Mouse (Mus musculus): ENCODE results near the gene Josd1.
"Not testable (repeated sequence)": the region's sequence is repeated elsewhere in the genome, so short reads cannot be mapped to it uniquely, and the experiment has no call there.

The Josd1 gene

DNA sequence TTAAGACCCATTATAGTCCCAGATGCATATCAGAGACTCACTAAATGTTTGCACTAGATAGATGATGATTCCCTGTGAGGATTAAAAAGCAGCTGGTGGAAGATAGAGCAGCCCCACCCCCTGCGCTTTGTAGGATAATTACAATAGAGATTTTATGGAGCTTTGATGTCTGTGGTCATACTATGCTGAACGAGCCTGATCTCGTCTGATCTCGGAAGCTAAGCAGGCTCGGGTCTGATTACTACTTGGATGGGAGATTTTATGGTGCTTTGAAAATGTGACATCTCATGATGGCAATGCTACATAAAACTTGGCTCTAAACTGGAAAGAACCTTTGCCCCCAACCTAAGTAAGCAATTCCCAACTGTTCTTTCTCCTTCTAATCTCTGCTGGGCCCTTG is 4.6 kb upstream of the Josd1 start:
- DNase-seq (ENCODE audit: inconsistent ontology term): no peak

DNA sequence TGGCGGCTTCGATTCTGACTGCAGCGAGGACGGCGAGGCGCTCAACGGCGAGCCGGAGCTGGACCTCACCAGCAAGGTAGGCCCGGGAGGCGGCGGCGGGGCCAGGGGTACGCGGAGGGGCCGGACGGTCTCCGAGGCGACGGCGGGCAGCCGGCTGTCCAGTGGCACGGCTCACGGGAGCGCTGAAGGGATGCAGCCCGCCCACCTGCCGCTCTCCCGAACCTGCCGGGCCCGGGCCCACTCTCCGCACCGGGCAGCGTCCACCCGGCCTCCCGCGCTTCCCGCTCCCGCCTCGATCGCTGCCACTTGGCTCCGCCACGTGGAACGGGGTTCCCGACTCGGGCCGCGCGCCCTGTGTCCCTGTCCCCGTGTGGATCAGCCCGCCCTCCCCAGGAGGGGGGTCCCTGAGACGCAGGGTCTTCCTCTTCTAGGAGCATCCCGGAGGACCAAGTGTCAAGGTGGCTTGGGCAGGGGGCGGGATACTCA is 3.3 kb upstream of the Josd1 start:
- no peak for DNase-seq (ENCODE audit: inconsistent ontology term)

DNA sequence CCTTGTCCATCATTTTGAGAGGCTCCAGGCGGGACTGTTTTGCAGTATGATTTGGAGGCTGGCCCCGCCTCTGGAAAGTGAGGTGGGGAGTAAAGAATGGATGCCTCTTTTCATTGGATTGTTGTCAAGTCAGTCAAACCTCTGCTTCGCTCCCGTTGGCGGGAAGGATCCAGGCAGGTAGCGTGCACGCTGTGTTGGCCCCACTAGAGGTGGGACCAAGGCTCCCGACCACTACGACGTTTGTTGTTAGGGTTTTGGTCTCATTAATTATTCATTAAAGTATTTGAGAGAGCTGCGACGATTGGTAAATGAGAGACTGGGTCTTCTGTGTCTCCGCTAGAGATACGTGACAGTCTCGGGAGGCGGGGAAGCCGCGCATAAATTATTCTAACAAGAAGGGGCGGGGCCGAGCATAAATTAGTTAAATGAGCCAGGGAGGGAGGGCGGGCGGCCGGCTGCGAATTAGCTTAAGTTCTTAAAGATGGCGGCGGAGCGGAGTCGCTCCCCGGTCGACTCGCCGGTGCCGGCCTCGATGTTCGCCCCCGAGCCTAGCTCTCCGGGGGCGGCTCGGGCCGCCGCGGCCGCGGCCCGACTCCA is 2.8 kb upstream of the Josd1 start, which contains the start of gene Gtpbp1:
Gene Gtpbp1, plus strand, starts transcription at position 420 of the 597 bp plus-strand sequence.
- peak; percentile 99 for DNase-seq (ENCODE audit: inconsistent ontology term)

DNA sequence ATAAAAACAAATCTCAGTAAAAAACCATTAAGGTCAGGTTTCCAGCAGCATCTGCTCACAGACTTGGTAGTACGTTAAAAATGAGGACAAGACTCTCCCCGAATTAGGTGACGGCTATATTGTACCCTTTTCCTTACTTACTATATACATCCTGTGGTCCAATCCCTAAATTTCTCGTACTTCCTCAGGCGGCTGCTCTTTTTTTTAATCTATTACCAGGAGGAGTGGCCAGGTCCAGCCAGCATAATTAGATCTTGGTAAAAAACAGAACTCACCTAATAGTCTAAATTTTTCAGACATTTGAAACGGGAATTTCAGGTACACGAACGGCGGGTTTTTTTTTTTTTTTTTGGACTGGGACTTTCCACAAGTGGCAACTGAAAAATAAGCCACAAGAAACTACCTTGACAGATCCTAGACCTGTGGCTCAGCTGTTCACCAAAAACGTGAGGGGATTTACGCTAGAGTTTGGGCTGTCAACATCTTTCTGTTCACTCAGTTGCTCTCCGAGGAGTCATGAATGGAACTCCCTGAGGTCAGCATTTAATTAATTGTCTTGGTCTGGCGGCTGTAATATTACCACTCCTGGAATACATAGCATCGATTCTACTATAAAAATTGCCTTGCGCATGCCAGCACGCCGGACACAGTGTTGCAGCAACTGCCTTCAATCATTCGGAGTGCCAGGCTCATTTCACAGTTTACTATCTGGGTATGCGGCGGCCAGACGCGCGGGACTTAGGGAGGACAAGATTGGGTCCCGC is 2.1 kb upstream of the Josd1 start:
- DNase-seq (ENCODE audit: inconsistent ontology term): no peak

DNA sequence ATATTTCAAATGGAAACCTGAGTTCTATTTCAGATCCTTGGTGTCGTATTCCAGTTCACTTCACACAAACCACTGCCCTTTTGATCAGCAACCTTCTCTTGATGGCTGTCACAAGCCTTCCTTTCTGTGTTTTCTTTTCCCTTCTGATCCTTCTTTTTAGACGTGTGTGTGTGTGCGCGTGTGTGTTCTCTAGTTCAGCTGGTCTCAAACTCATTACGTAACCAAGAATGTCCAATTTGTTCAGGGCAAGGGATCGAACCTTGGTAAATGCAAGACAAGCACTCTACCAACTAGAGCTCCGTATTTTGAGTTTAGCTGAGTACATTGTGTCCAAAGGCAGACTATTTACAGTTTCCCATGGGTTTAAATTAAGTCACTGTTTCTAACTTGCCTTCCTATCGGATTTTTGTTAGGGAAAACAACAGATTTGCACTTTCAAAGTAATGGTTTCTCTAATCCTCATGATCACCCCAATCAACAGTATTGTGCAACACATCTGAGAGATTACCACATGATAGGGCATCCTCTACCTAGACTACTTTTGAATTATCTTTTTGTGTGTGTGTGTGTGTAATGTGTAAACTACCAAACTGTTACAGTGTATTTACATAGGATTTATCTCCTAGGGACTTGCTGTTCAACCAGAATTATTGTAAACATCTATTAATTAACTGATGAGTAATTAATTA is 693 bp upstream of the Josd1 start:
- no peak for DNase-seq (ENCODE audit: inconsistent ontology term)

DNA sequence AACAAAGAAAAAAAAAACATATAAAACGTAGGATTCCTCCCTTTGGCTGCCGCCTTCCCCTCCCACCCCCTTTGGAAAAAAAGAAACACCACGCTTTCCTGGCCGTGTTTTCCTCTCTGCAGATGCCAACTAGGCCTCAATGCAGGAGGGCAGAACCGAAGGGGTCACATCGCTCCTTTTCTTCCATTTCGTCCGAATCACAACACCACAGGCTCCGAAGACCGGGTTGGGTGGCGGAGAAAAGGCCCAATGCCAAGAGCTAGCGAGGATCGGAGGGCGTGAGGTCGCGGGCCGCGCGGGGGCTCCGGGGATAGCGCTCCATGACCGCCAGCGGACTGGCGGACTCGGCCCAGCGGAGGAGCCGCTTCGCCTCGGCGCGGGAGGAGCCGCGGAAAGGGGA is 544 bp downstream of the Josd1 start:
- no peak for DNase-seq (ENCODE audit: inconsistent ontology term)

DNA sequence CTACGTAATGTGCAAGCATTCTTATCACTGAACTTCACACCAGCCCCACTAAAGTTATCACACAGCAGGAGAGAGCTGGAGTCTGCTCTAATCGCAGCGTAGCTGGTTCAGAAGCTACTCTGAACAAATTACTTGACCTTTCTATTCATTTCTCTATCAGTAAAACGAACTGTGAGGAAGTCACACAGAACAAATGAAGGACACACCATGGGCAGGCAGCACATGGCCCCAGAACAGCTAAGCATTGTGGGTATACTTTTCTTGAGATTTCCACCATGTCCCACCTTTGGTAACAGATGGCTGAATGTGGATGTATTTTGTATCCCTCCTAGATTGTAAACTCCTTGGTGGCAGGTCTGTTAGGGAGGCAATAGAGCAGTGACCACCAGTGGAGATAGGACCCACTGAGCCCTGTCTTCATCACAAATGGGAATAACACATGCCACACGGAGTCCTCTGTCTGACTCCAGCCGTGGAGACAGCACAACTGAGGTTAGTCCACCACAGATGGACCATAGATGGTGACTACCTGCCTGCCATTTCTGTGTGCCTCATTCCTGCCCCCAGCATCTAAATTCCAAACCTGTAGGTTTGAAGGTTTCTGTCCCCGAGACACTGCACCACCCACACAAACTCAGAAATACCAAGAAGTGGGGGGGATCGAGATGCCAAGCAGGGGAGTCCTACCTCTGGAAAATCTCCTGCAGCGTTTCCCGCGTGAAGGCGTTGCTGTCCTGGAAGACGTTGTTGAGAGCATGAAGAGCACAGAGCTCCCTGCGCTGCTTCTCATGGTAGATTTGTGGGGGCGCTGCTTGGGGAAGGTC is 1.5 kb downstream of the Josd1 start:
- no peak for DNase-seq (ENCODE audit: inconsistent ontology term)

DNA sequence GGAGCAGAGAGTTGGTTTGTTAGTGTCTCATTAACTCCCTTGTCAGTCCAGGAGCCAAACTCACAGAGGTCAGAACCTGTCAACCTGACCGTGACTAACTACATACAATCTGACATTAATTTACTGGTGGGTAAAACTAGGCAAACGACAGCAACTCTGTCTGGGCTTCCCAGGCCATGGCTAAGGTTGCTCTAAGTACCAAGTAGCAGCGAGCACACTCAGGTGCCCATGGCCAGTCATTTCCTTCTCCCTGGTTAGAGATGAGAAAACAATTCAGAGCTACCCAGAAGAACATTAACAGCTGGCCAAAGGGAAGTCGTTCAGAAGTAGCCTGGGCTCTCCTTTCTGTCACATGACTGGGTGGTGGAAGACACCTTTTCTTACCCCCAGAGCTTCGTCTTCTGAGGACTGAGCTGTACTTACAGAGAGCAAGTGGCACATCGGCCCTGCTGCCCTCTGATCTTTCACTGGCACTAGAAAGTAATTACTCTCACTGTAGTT is 2.5 kb downstream of the Josd1 start:
- no peak for DNase-seq (ENCODE audit: inconsistent ontology term)

DNA sequence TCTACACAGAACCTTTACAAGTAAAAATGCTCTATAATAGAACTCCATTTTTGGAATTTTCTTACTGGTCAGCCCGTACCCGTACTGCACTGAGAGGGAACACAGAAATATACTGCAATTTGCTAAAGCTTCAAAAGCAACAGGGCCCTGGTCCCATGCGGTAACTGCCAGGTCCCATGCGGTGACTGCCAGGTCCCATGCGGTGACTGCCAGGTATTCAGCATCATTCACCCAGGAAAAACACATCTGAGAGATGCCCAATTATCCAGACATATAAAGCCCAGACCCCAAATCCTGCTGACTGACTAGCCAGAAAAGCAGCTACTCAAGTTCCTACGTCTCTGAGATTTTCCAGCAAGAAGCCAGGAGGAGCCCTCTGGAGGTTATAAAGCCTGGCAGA is 3.1 kb downstream of the Josd1 start:
- DNase-seq (ENCODE audit: inconsistent ontology term): no peak

DNA sequence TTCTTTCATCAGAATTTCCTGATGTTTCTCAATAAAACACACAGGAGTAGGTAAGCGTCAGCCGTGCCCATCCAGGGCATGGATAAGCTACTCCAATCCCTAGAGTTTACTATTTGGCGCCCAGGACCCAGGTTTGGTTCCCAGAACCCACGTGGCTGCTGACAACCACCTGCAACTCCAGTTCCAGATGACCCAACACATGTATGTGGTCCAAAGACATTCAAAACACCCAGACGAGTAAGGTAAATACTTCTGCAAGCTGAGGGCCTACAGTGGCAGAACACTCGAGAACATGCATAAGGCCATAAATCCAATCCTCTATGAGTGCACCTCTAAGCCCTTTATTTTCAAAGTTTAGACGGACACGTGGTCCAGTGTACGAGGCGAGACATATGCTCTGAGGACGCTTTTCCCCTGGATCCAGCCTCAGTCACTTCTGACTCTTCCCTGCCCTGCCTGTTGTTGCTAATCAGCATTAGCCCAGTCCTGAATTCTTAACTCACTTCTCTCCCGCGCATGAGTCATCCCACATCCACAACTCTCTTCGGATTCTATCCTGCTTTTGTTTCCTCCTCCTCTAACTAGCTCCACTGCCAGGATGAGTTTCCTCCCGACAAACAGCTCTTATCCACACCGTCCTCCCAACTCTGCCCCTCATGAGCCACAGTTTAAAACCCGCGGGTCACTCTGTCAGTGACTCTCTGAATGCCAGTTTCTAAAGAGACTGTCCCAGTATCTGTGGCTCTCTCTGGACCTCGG is 3.8 kb downstream of the Josd1 start:
- peak; percentile 56 for DNase-seq (ENCODE audit: inconsistent ontology term)

DNA sequence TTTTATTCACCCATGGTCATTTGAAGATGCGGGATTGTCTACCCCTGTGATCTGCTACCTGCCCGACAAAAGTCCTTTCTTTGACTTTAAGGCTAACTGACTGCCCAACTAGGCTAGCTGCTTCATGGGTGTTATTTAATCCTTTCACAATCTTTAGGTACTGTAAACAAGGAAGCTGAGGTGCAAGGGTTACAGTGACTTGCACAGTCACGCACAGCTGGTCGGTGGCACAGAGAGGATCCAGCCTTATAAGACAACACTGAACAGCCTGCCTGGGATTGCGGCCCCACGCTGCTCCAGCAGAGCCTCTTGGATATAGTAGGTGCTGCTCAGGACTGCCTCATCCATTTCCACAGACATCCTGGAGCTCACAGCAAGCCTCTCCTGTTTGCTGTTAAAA is 4.6 kb downstream of the Josd1 start:
- no peak for DNase-seq (ENCODE audit: inconsistent ontology term)

DNA sequence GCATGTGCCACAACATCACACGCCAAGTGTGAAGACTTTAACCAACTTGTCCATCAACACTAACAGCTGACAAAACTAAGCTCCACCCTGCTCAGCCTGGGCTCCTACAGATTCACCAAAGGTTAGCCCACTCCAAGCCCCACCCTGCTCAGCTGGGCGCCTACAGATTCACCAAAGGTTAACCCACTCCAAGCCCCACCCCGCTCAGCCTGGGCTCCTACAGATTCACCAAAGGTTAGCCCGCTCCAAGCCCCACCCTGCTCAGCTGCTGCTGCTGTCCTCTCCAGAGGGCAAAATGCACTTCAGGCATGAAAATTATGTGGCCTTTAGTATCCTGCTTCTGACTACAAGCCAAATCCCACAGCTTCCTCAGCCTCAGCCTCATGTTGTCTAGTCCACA is 5.7 kb downstream of the Josd1 start:
- DNase-seq (ENCODE audit: inconsistent ontology term): no peak

DNA sequence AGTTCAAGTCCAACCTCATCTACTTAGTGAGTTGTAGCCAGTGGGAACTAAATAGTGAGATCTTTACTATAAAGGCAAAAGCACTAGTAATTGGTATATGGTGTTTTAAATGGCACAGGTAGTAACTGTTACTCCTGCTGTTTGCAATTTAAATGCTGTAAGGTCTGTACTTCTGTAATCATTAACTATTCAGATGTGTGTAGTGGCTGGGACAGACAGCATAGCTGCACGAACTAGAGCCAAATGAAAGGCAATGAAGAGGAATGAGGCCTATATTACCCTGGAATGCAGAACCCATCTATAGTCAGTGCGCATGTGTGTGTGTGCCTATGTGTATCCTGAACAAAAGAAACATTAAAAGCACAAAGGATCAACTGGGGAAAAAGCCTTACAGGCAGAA is 9.8 kb downstream of the Josd1 start:
- DNase-seq (ENCODE audit: inconsistent ontology term): no peak

DNA sequence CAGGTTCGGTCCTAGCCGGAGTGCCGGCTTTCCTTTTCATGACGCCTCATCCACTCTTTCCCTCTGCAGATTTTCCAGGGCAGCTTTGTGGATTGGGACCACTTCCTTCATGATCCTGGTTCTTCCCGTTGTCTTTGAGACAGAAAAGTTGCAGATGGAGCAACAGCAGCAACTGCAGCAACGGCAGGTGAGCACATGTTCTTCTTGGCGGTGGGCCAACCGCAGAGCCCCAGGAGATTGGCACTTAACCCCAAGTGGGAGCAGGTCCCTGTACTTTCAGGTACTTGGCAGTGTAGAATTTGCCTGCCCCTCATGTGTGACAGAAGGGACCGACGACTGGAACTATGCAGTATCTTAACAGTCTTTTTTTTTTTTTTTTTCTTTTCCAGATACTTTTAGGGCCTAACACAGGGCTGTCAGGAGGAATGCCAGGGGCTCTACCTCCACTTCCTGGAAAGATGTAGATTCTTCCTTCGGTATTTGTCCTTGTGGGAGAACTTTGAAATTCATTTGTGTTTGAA is 15.8 kb downstream of the Josd1 start:
- not testable (repeated sequence) for DNase-seq (ENCODE audit: inconsistent ontology term)

DNA sequence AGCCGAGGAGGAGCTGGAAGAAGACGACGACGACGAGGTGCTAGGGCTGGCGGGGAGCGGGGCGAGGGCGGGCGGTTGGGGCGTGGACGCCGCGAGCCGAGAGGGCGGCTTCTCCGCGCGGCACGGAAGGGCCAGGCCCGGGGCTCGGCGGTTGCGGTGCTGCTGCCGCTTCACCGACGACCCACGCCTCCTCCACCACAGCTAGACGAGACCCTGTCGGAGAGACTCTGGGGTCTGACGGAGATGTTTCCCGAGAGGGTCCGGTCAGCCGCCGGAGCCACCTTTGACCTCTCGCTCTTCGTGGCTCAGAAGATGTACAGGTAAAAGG is 16.8 kb downstream of the Josd1 start:
- no peak for DNase-seq (ENCODE audit: inconsistent ontology term)

DNA sequence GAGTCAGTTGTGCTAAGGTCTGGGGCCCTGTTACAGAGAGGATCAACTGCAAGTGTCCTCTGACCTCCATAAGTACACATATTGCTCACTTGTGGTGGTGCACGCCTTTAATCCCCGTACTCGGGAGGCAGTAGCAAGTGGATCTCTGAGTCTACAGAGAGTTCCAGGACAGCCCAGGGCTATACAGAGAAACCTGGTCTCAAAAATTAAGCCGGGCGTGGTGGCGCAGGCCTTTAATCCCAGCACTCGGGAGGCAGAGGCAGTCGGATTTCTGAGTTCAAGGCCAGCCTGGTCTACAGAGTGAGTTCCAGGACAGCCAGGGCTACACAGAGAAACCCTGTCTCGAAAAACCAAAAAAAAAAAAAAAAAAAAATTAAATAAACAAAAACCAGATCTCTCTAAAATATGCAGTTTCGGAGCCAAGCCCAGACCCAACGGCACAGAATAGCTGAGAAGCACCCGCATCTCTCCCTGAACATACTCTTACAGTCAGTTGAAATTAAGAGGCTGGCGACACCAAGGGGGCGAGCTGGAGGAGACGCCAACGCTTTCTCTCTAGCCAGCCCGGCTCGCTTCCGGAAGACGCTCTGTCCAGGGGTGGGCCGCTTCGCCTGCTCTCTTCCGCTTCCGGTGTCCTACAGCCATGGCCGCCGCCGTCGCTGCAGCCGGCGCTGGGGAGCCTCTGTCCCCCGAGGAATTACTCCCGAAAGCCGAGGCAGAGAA is 17.3 kb downstream of the Josd1 start, which contains the start of gene Tomm22:
Gene Tomm22, plus strand, starts transcription at position 613 of the 723 bp plus-strand sequence.
- DNase-seq (ENCODE audit: inconsistent ontology term): peak; percentile 89

DNA sequence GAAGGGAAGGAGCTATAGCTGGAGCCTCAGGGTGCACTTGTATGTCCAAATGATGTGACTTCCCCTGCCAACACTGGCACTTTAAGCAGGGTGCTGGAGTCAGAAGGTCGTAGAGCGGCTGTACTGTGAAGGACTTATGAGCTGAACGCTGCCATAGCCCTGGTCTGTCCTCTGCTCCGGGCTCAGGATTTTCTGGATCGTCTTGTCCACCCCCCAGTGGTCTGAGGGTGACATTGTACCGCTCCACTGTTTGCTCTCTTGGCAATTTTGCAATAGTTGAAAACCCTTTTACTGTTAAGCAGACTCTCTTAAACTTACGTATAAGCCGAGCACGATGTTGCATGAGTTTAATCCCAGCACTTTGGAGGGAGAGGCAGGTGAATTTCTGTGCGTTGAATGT is 18.5 kb downstream of the Josd1 start:
- DNase-seq (ENCODE audit: inconsistent ontology term): no peak

DNA sequence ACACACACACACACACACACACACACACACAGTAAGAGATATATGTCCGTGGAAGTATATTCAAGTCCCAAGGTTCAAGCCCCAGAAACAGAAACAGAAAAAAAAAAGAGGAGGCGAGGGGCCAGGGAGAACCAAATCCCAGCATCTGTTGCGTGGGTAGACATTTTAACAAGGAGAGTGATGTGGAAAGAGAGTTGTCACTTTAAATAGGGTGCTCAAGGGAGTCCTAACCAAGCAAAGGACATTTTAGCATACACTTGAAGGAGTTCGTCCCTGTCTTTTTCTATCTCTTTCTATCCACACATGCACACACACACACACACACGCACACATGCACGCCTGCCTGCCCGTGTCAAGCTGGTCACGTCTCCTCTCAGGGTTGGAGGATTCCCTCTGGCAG is 23.1 kb downstream of the Josd1 start:
- DNase-seq (ENCODE audit: inconsistent ontology term): no peak

DNA sequence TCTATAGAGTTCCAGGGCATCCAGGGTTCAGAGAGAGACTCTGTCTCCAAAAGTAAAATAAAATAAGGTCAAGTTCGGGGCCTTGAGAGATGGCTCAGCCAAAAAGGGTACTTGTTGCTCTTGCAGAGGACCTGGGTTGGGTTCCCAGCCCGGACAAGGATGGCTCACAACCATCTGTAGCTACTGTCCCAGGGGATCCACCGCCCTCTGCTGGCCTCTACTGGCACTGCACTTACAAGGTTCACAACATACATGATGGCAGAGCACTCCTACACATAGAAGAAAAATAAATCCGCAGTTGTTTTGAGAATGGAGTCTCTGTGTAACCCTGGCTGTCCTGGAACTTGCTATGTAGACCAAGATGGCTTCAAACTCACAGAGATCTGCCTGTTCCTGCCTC is 25.9 kb downstream of the Josd1 start:
- DNase-seq (ENCODE audit: inconsistent ontology term): peak; percentile 24
